Mouse (Mus musculus) MEL (cell line): Measurements from ENCODE around the gene Tbx19. TPM values are rescaled to one million over a fixed set of nuclear protein-coding genes. Genes with fewer than 3 reads are reported as not detected.

ENCODE experiments used
- DNase-seq: peaks from one replicate; pipeline ENCODE4 v3.0.0; 2011; ENCODE audit warnings: low read depth, low spot score
- H3K27ac ChIP-seq: 2 replicates; pipeline ENCODE4 v1.5.1; 2012; ENCODE audit warnings: low read depth, mild to moderate bottlenecking, control low read depth, low read length, moderate library complexity; ENCODE audit not compliant: control insufficient read depth
- H3K27me3 ChIP-seq, 2 experiments: fragments of 150-350 bp in 1 of 2; sonication (generic) in 1 of 2; 2 replicates each; pipeline ENCODE4 v1.6.1; 2012; ENCODE audit warnings: low read length in 2 of 2, mild to moderate bottlenecking in 2 of 2, improper control_type of control experiment in 1 of 2, moderate library complexity in 1 of 2; ENCODE audit not compliant: insufficient read depth in 2 of 2, control insufficient read depth in 1 of 2
- H3K36me3 ChIP-seq, 2 experiments: 2 replicates each; pipeline ENCODE4 v1.6.1; 2012 to 2014; ENCODE audit warnings: low read length in 2 of 2, improper control_type of control experiment in 1 of 2, inconsistent platforms in 1 of 2, mild to moderate bottlenecking in 1 of 2; ENCODE audit not compliant: insufficient read depth in 2 of 2, control insufficient read depth in 1 of 2
- H3K4me1 ChIP-seq, 2 experiments: fragments of 150-350 bp in 1 of 2; sonication (generic) in 1 of 2; 2 replicates each; pipeline ENCODE4 v1.6.1; 2012; ENCODE audit warnings: low read length in 2 of 2, improper control_type of control experiment in 1 of 2, mild to moderate bottlenecking in 1 of 2; ENCODE audit not compliant: insufficient read depth in 2 of 2, control insufficient read depth in 1 of 2
- H3K4me3 ChIP-seq, 2 experiments: fragments of 150-350 bp in 1 of 2; sonication (generic) in 1 of 2; 2 replicates each; pipeline ENCODE4 v1.5.1; 2012; ENCODE audit warnings: low read depth in 2 of 2, low read length in 2 of 2, mild to moderate bottlenecking in 2 of 2, moderate library complexity in 2 of 2, control low read depth in 1 of 2, improper control_type of control experiment in 1 of 2; ENCODE audit not compliant: control insufficient read depth in 1 of 2, insufficient read depth in 1 of 2
- H3K79me2 ChIP-seq: 2 replicates; pipeline ENCODE4 v1.6.1; 2012; ENCODE audit warnings: mild to moderate bottlenecking, low read length, moderate library complexity; ENCODE audit not compliant: control insufficient read depth, poor library complexity, insufficient read depth
- H3K9ac ChIP-seq: 2 replicates; pipeline ENCODE4 v1.6.1; 2012; ENCODE audit warnings: low read depth, mild to moderate bottlenecking, control low read depth, low read length, moderate library complexity; ENCODE audit not compliant: control insufficient read depth, poor library complexity, severe bottlenecking
- H3K9me3 ChIP-seq: fragments of 150-350 bp; sonication (generic); replicated peaks from 2 replicates; pipeline ENCODE4 v1.6.1; 2012; ENCODE audit warnings: mild to moderate bottlenecking, low read length, improper control_type of control experiment, moderate library complexity; ENCODE audit not compliant: insufficient read depth
- BHLHE40 ChIP-seq: IDR thresholded peaks from 2 replicates; pipeline ENCODE4 v1.6.1; 2012; ENCODE audit warnings: low read depth, mild to moderate bottlenecking, inconsistent platforms, low read length, improper control_type of control experiment, borderline replicate concordance
- CHD1 ChIP-seq: IDR thresholded peaks from 2 replicates; pipeline ENCODE4 v1.6.1; 2012; ENCODE audit warnings: low read depth, mild to moderate bottlenecking, inconsistent platforms, low read length, improper control_type of control experiment
- CHD2 ChIP-seq: IDR thresholded peaks from 2 replicates; pipeline ENCODE4 v1.6.1; 2011; ENCODE audit warnings: low read length, improper control_type of control experiment
- EP300 ChIP-seq, 2 experiments: IDR thresholded peaks; 2 replicates each; pipeline ENCODE4 v1.6.1; 2011; ENCODE audit warnings: improper control_type of control experiment in 2 of 2, low read length in 2 of 2, low read depth in 1 of 2, mild to moderate bottlenecking in 1 of 2
- GATA1 ChIP-seq: IDR thresholded peaks from 2 replicates; pipeline ENCODE4 v1.6.1; 2011; ENCODE audit warnings: low read depth, low read length, improper control_type of control experiment
- MAFK ChIP-seq: IDR thresholded peaks from 2 replicates; pipeline ENCODE4 v1.6.1; 2011; ENCODE audit warnings: low read depth, mild to moderate bottlenecking, low read length, improper control_type of control experiment, borderline replicate concordance
- MAX ChIP-seq: IDR thresholded peaks from 2 replicates; pipeline ENCODE4 v1.6.1; 2011; ENCODE audit warnings: low read length, improper control_type of control experiment
- MXI1 ChIP-seq: IDR thresholded peaks from 2 replicates; pipeline ENCODE4 v1.6.1; 2011; ENCODE audit warnings: mild to moderate bottlenecking, low read depth, low read length, improper control_type of control experiment
- MYC ChIP-seq: IDR thresholded peaks from 2 replicates; pipeline ENCODE4 v1.6.1; 2011; ENCODE audit warnings: low read depth, mild to moderate bottlenecking, low read length, improper control_type of control experiment, moderate library complexity
- NRF1 ChIP-seq: IDR thresholded peaks from 2 replicates; pipeline ENCODE4 v1.6.1; 2014; ENCODE audit warnings: low read depth, mild to moderate bottlenecking, inconsistent platforms, low read length, improper control_type of control experiment, moderate library complexity; ENCODE audit not compliant: poor library complexity, insufficient read depth, severe bottlenecking
- POLR2AphosphoS2 ChIP-seq: IDR thresholded peaks from 2 replicates; pipeline ENCODE4 v1.6.1; 2011; ENCODE audit warnings: low read length, improper control_type of control experiment
- SIN3A ChIP-seq: IDR thresholded peaks from 2 replicates; pipeline ENCODE4 v1.6.1; 2012; ENCODE audit warnings: low read length, improper control_type of control experiment, inconsistent platforms
- SMC3 ChIP-seq: IDR thresholded peaks from 2 replicates; pipeline ENCODE4 v1.6.1; 2011; ENCODE audit warnings: low read depth, low read length, improper control_type of control experiment
- TCF12 ChIP-seq: IDR thresholded peaks from 2 replicates; pipeline ENCODE4 v1.6.1; 2014; ENCODE audit warnings: low read depth, mild to moderate bottlenecking, inconsistent platforms, low read length, improper control_type of control experiment, moderate library complexity
- USF1 ChIP-seq: IDR thresholded peaks from 2 replicates; pipeline ENCODE4 v1.6.1; 2014; ENCODE audit warnings: low read depth, mild to moderate bottlenecking, inconsistent platforms, low read length, improper control_type of control experiment, moderate library complexity
- ZNF384 ChIP-seq: IDR thresholded peaks from 2 replicates; pipeline ENCODE4 v1.6.1; 2012; ENCODE audit warnings: low read depth, mild to moderate bottlenecking, inconsistent platforms, low read length, improper control_type of control experiment
- polyA plus RNA-seq, 2 experiments: library from polyadenylated mRNA; stranded (reverse) in 1 of 2; unstranded in 1 of 2; fragments of >175 nt in 1 of 2; fragments of >200 nt in 1 of 2; gene quantifications; 2 replicates each; pipeline versions ENCODE4 v1.2.1 to v1.2.4; 2012; ENCODE audit warnings: low replicate concordance in 2 of 2, low read depth in 1 of 2; ENCODE audit not compliant: insufficient read length in 2 of 2, insufficient read depth in 1 of 2, missing spikeins in 1 of 2
- total RNA-seq: library from RNA; depleted of rRNA; stranded (reverse); fragments of 300-350 nt; gene quantifications from 2 replicates; pipeline ENCODE4 v1.2.3, GENCODE M21; 2012

The Tbx19 gene
- total and polyA plus RNA-seq, 3 experiments, result 0.19 TPM; not detected in 2

GRCm38 (mm10) chr1:165164920-165165319 lies 4.3 kb upstream of the Tbx19 start:
- Histone ChIP-seq H3K9me3 (no peaks in the 10 kb centered on the region), H3K4me3 (no peak overlapping the region), H3K4me1 (no peaks in the 10 kb centered on the region), H3K27me3 (peaks cover 5 to 10% of the 10 kb centered on the region in 2 experiments; a peak in 3 of 4 replicates), H3K9ac (no peak overlapping the region), H3K27ac (no peak overlapping the region), H3K79me2 (no peaks in the 10 kb centered on the region), H3K36me3 (no peaks in the 10 kb centered on the region)
- DNase-seq, result no peak
- no peak for TF ChIP-seq EP300 (IDR thresholded peaks at IDR 0.05; ENCODE audit: low read depth in 1 of 2, low read length in 2 of 2)
- TF ChIP-seq CHD2, result no peak
- TF ChIP-seq SIN3A, result no peak
- no peak for TF ChIP-seq GATA1
- no peak for TF ChIP-seq CHD1

DNA sequence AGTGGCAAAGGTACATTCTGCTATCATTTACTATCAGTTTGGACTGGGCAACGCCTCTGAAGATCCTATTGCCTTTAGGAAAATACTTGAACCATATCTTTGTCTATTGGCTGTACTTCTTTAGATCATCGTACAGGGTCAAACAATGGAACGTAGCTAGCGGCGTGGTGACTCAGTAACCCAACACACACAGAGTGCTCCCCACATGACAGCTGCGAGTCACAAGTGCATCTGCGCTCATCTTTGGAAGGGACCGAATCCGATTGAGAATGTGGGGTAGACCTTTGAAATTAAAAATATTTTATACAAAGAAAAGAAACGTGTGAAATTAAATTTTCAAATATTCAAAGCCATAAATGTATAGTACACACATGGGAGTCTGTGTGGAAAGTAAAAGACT lies 1.7 kb downstream of the Tbx19 start:
- H3K79me2 ChIP-seq, result no peaks in the 10 kb centered on the region
- TF ChIP-seq MAX, result no peak
- TF ChIP-seq POLR2AphosphoS2, result no peak
- TF ChIP-seq MXI1, result no peak
- TF ChIP-seq SMC3, result no peak
- no peak for TF ChIP-seq GATA1
- TF ChIP-seq USF1, result no peak
- no peak for TF ChIP-seq MYC
- TF ChIP-seq BHLHE40, result no peak
- no peak for TF ChIP-seq TCF12
- TF ChIP-seq CHD2, result no peak
- TF ChIP-seq MAFK, result no peak
- peaks cover 0 to under 1% of the 10 kb centered on the region in 2 experiments; a peak in 1 of 4 replicates for H3K36me3 ChIP-seq
- DNase-seq, result no peak
- no peak overlapping the region for H3K9ac ChIP-seq
- H3K27me3 ChIP-seq, result peaks cover 0 to 2% of the 10 kb centered on the region in 2 experiments; a peak in 1 of 4 replicates
- H3K27ac ChIP-seq, result no peak overlapping the region
- H3K4me1 ChIP-seq, result no peaks in the 10 kb centered on the region; a peak in 1 of 4 replicates
- H3K4me3 ChIP-seq, result no peak overlapping the region
- no peaks in the 10 kb centered on the region for H3K9me3 ChIP-seq

DNA sequence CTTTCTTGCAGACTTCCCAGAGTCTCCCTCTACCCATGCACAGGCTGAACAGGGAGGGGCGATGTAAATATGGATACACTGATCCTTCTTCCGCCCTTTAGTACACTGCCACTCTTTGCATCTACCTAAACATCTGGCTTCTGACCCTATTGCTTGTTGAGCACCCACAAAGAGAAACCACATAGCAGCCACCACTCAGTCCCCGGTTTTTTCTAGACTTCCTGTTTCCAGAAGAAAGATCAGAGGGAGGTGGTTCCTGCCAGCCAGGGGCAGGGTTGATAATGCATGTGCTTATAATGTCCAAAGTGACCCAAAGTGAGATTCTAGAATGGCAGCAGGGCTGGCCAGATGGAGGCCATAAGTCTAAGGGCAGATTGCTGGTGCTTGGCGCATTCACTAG lies 6.4 kb downstream of the Tbx19 start:
- H3K27me3 ChIP-seq, result no peaks in the 10 kb centered on the region
- peak overlapping the region; percentile 22 for H3K9ac ChIP-seq
- DNase-seq, result peak; percentile 62
- TF ChIP-seq MAX, result no peak
- no peak for TF ChIP-seq MAFK
- TF ChIP-seq NRF1, result no peak
- peak; percentile 85 for TF ChIP-seq ZNF384
- no peak overlapping the region for H3K27ac ChIP-seq
- H3K4me3 ChIP-seq, result peak overlapping the region; percentile 35 to 55
- no peaks in the 10 kb centered on the region; a peak in 2 of 4 replicates for H3K4me1 ChIP-seq
- H3K36me3 ChIP-seq, result peaks cover 0 to 2% of the 10 kb centered on the region in 2 experiments; a peak in 1 of 4 replicates
- H3K9me3 ChIP-seq, result no peaks in the 10 kb centered on the region
- H3K79me2 ChIP-seq, result no peaks in the 10 kb centered on the region
